Mouse (Mus musculus): ENCODE measurements around the gene Slc16a7. TPM values are rescaled to one million over a fixed set of nuclear protein-coding genes. Genes with fewer than 3 reads are reported as not detected.
A peak's percentile ranks its signal among the peaks of the same experiment; 100 is the strongest.

Gene Slc16a7
- polyA plus RNA-seq, 1 experiment from 2014 or later = 5.5 TPM

DNA sequence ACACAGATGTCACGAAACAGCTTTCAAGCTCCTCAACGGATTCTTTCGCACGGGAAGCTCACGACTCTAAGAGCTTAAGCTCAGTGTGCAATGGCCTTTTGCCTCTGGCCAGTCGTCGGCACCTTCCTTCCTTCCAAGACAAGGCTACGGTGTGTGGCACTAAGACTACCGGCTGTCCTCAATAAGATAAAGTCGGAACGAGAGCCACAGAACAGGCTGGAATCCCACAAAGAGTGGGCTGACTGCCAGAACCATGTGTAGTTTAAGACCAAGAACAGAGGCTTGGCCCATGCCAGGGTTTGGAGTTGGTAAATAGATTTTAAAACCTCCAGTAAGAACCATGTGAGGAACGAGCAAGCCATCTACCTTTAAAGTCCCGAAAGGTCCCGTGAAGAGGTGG, 123.8 kb downstream of the Slc16a7 start:
- peaks cover 10 to 19% of the 10 kb centered on the region in 2 experiments for H3K4me1 ChIP-seq (ENCODE audit: control insufficient read depth in 2 of 2, insufficient read depth in 2 of 2, low read length in 2 of 2)
- no peak overlapping the region for H3K4me3 ChIP-seq (ENCODE audit: control insufficient read depth in 1 of 2, insufficient read depth in 1 of 2, low read depth in 1 of 2, low read length in 2 of 2)
- no peaks in the 10 kb centered on the region for H3K9me3 ChIP-seq (ENCODE audit: control insufficient read depth, low read length)
- H3K27me3 ChIP-seq (ENCODE audit: control insufficient read depth, insufficient read depth, low read length) = no peaks in the 10 kb centered on the region
- no peak for ATAC-seq (ENCODE audit: insufficient number of reproducible peaks, insufficient read depth, low FRiP score, low read depth)
- no peak overlapping the region for H3K9ac ChIP-seq (ENCODE audit: low read length)
- H3K27ac ChIP-seq (replicated peaks in 1 of 2; ENCODE audit: control insufficient read depth in 1 of 2, insufficient read depth in 1 of 2, low read depth in 2 of 2, low read length in 2 of 2) = peak overlapping the region in 1 of 2 experiments; percentile 25; a peak in 1 of 4 replicates
- H3K36me3 ChIP-seq (ENCODE audit: control insufficient read depth, insufficient read depth, low read length) = no peaks in the 10 kb centered on the region
- H3K4me2 ChIP-seq (ENCODE audit: low read length) = peak overlapping the region; percentile 31
- WGBS = 47% methylated on average over 14 of the region's 14 CpGs

- Histone ChIP-seq H3K4me2 (ENCODE audit: low read length) (no peak overlapping the region), H3K36me3 (ENCODE audit: control insufficient read depth, insufficient read depth, low read length) (no peaks in the 10 kb centered on the region), H3K4me1 (ENCODE audit: control insufficient read depth in 2 of 2, insufficient read depth in 2 of 2, low read length in 2 of 2) (peaks cover 10 to 19% of the 10 kb centered on the region in 2 experiments), H3K9ac (ENCODE audit: low read length) (no peak overlapping the region), H3K4me3 (ENCODE audit: control insufficient read depth in 1 of 2, insufficient read depth in 1 of 2, low read depth in 1 of 2, low read length in 2 of 2) (no peak overlapping the region), H3K27me3 (ENCODE audit: control insufficient read depth, insufficient read depth, low read length) (no peaks in the 10 kb centered on the region), H3K9me3 (ENCODE audit: control insufficient read depth, low read length) (no peaks in the 10 kb centered on the region), H3K27ac (replicated peaks in 1 of 2; ENCODE audit: control insufficient read depth in 1 of 2, insufficient read depth in 1 of 2, low read depth in 2 of 2, low read length in 2 of 2) (peak overlapping the region in 1 of 2 experiments; percentile 25; a peak in 1 of 4 replicates)
- 48% methylated on average over 4 of the region's 4 CpGs for WGBS
- ATAC-seq (ENCODE audit: insufficient number of reproducible peaks, insufficient read depth, low FRiP score, low read depth) = peak; percentile 54; the same call in 1 of the 2 replicates
Observed at GRCm38 (mm10) chr10:125264938-125265337, 124.3 kb downstream of the Slc16a7 start.

DNA sequence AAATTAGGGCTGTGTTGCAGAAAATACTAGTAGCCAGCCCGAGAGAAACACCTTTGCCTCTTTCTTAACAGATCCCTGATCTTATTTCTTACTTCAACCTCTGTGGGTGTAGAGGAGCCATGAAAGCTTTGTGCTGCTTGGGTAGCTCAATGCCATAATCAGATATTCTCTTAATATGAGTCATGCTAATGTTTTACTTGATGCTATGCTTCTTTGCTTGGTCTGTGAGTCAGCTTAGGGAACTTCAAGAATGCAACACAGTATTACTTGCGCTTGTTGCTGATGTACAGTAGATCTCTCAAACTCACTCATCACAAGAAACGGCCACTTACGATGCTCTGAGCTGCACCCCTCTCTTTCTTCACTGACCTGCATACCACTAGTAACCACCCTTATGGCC, 133.4 kb downstream of the Slc16a7 start:
- H3K27me3 ChIP-seq (ENCODE audit: control insufficient read depth, insufficient read depth, low read length) = no peaks in the 10 kb centered on the region
- H3K4me1 ChIP-seq (ENCODE audit: control insufficient read depth in 2 of 2, insufficient read depth in 2 of 2, low read length in 2 of 2) = no peaks in the 10 kb centered on the region
- no peak overlapping the region for H3K4me2 ChIP-seq (ENCODE audit: low read length)
- no peak overlapping the region for H3K9ac ChIP-seq (ENCODE audit: low read length)
- no peak for ATAC-seq (ENCODE audit: insufficient number of reproducible peaks, insufficient read depth, low FRiP score, low read depth)
- H3K9me3 ChIP-seq (ENCODE audit: control insufficient read depth, low read length) = no peaks in the 10 kb centered on the region
- no peak overlapping the region for H3K4me3 ChIP-seq (ENCODE audit: control insufficient read depth in 1 of 2, insufficient read depth in 1 of 2, low read depth in 1 of 2, low read length in 2 of 2)
- 89% methylated on average over 4 of the region's 4 CpGs for WGBS
- H3K27ac ChIP-seq (replicated peaks in 1 of 2; ENCODE audit: control insufficient read depth in 1 of 2, insufficient read depth in 1 of 2, low read depth in 2 of 2, low read length in 2 of 2) = no peak overlapping the region
- H3K36me3 ChIP-seq (ENCODE audit: control insufficient read depth, insufficient read depth, low read length) = no peaks in the 10 kb centered on the region

DNA sequence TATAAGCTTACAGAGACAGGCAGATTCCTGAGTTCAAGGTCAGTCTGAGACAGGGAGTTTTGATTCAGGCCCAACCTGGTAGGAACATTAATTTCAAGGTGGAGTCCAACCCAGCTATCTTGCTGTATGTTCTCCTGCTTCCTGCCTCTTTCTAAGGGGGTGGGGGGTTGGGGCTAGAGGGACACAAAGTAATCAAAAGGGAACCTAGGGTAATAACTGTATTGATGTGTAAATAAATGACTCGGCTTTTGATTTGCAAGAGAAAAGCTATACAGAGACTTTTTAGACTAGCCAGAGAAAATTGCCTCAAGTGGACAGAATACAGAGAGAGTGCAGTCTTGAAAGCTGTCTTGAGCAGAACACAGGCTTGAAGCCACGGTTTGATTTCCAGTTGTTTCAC, 174.7 kb downstream of the Slc16a7 start:
- no peaks in the 10 kb centered on the region for H3K36me3 ChIP-seq (ENCODE audit: control insufficient read depth, insufficient read depth, low read length)
- H3K9me3 ChIP-seq (ENCODE audit: control insufficient read depth, low read length) = no peaks in the 10 kb centered on the region
- no peak overlapping the region for H3K27ac ChIP-seq (replicated peaks in 1 of 2; ENCODE audit: control insufficient read depth in 1 of 2, insufficient read depth in 1 of 2, low read depth in 2 of 2, low read length in 2 of 2)
- no peak overlapping the region for H3K9ac ChIP-seq (ENCODE audit: low read length)
- H3K4me2 ChIP-seq (ENCODE audit: low read length) = no peak overlapping the region
- no peaks in the 10 kb centered on the region for H3K4me1 ChIP-seq (ENCODE audit: control insufficient read depth in 2 of 2, insufficient read depth in 2 of 2, low read length in 2 of 2)
- ATAC-seq (ENCODE audit: insufficient number of reproducible peaks, insufficient read depth, low FRiP score, low read depth) = no peak
- no peaks in the 10 kb centered on the region for H3K27me3 ChIP-seq (ENCODE audit: control insufficient read depth, insufficient read depth, low read length)
- H3K4me3 ChIP-seq (ENCODE audit: control insufficient read depth in 1 of 2, insufficient read depth in 1 of 2, low read depth in 1 of 2, low read length in 2 of 2) = no peak overlapping the region
- WGBS = 71% methylated on average over 2 of the region's 2 CpGs

DNA sequence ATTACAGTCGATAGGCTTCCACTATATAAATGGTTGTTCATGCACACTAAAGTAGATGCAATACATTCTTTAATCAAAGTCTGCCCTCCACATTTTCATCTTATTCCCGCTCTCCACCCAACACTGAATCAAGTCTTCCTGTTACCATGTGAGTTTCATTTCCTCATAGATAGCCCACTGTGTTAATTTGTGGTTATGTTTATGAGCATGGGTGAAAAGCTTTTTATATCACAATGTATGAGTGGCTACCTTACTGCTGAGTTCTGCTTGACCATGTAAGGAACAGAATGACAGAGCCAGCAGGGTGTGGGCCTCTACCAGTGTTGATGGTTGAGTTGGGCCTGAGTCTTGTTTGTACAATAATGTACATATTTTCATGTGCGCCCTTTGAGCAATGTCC, 175.5 kb downstream of the Slc16a7 start:
- Histone ChIP-seq H3K4me3 (ENCODE audit: control insufficient read depth in 1 of 2, insufficient read depth in 1 of 2, low read depth in 1 of 2, low read length in 2 of 2) (no peak overlapping the region), H3K27ac (replicated peaks in 1 of 2; ENCODE audit: control insufficient read depth in 1 of 2, insufficient read depth in 1 of 2, low read depth in 2 of 2, low read length in 2 of 2) (no peak overlapping the region), H3K4me1 (ENCODE audit: control insufficient read depth in 2 of 2, insufficient read depth in 2 of 2, low read length in 2 of 2) (no peaks in the 10 kb centered on the region), H3K27me3 (ENCODE audit: control insufficient read depth, insufficient read depth, low read length) (no peaks in the 10 kb centered on the region), H3K4me2 (ENCODE audit: low read length) (no peak overlapping the region), H3K9ac (ENCODE audit: low read length) (no peak overlapping the region), H3K9me3 (ENCODE audit: control insufficient read depth, low read length) (no peaks in the 10 kb centered on the region), H3K36me3 (ENCODE audit: control insufficient read depth, insufficient read depth, low read length) (no peaks in the 10 kb centered on the region)
- 93% methylated on average over 3 of the region's 3 CpGs for WGBS
- no peak for ATAC-seq (ENCODE audit: insufficient number of reproducible peaks, insufficient read depth, low FRiP score, low read depth)

GRCm38 (mm10) chr10:125187544-125187943, 201.7 kb downstream of the Slc16a7 start:
- 66% methylated on average over 5 of the region's 5 CpGs for WGBS
- no peak overlapping the region for H3K4me2 ChIP-seq (ENCODE audit: low read length)
- no peaks in the 10 kb centered on the region for H3K4me1 ChIP-seq (ENCODE audit: control insufficient read depth in 2 of 2, insufficient read depth in 2 of 2, low read length in 2 of 2)
- H3K36me3 ChIP-seq (ENCODE audit: control insufficient read depth, insufficient read depth, low read length) = no peaks in the 10 kb centered on the region
- no peaks in the 10 kb centered on the region for H3K27me3 ChIP-seq (ENCODE audit: control insufficient read depth, insufficient read depth, low read length)
- ATAC-seq (ENCODE audit: insufficient number of reproducible peaks, insufficient read depth, low FRiP score, low read depth) = no peak
- H3K9ac ChIP-seq (ENCODE audit: low read length) = no peak overlapping the region
- no peak overlapping the region for H3K4me3 ChIP-seq (ENCODE audit: control insufficient read depth in 1 of 2, insufficient read depth in 1 of 2, low read depth in 1 of 2, low read length in 2 of 2)
- no peak overlapping the region for H3K27ac ChIP-seq (replicated peaks in 1 of 2; ENCODE audit: control insufficient read depth in 1 of 2, insufficient read depth in 1 of 2, low read depth in 2 of 2, low read length in 2 of 2)
- H3K9me3 ChIP-seq (ENCODE audit: control insufficient read depth, low read length) = no peaks in the 10 kb centered on the region

DNA sequence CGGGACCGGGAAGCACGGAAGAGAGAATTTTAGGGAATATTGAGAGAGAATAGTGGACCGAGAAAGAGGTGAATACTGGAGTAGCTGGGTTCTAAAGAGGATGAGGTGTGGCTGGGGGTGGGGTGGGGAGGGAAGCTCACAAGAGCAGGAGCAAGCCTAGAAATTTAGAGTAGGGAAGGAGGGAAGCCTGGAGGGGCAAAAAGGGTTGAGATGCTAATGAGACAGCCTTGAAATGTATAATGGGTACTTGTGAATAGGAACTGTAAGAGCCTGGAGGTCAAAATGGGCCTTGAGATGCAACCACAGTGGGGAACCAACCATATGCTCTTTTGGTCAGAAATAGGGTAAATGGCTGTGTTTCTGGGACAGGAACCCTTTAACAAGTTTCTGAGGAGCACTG, 203.9 kb downstream of the Slc16a7 start:
- H3K4me3 ChIP-seq (ENCODE audit: control insufficient read depth in 1 of 2, insufficient read depth in 1 of 2, low read depth in 1 of 2, low read length in 2 of 2) = no peak overlapping the region
- WGBS = 80% methylated on average over 4 of the region's 4 CpGs

GRCm38 (mm10) chr10:125184146-125184545, 205.1 kb downstream of the Slc16a7 start:
- Histone ChIP-seq H3K4me3 (ENCODE audit: control insufficient read depth in 1 of 2, insufficient read depth in 1 of 2, low read depth in 1 of 2, low read length in 2 of 2) (no peak overlapping the region), H3K4me2 (ENCODE audit: low read length) (no peak overlapping the region), H3K27me3 (ENCODE audit: control insufficient read depth, insufficient read depth, low read length) (no peaks in the 10 kb centered on the region), H3K9me3 (ENCODE audit: control insufficient read depth, low read length) (no peaks in the 10 kb centered on the region), H3K4me1 (ENCODE audit: control insufficient read depth in 2 of 2, insufficient read depth in 2 of 2, low read length in 2 of 2) (no peaks in the 10 kb centered on the region), H3K27ac (replicated peaks in 1 of 2; ENCODE audit: control insufficient read depth in 1 of 2, insufficient read depth in 1 of 2, low read depth in 2 of 2, low read length in 2 of 2) (no peak overlapping the region), H3K9ac (ENCODE audit: low read length) (no peak overlapping the region), H3K36me3 (ENCODE audit: control insufficient read depth, insufficient read depth, low read length) (no peaks in the 10 kb centered on the region)
- 49% methylated on average over 5 of the region's 5 CpGs for WGBS
- no peak for ATAC-seq (ENCODE audit: insufficient number of reproducible peaks, insufficient read depth, low FRiP score, low read depth)

More for the DNA sequence above, 203.9 kb downstream of the Slc16a7 start:
- H3K27ac ChIP-seq (replicated peaks in 1 of 2; ENCODE audit: control insufficient read depth in 1 of 2, insufficient read depth in 1 of 2, low read depth in 2 of 2, low read length in 2 of 2) = no peak overlapping the region
- no peaks in the 10 kb centered on the region for H3K27me3 ChIP-seq (ENCODE audit: control insufficient read depth, insufficient read depth, low read length)
- H3K9me3 ChIP-seq (ENCODE audit: control insufficient read depth, low read length) = no peaks in the 10 kb centered on the region
- H3K4me1 ChIP-seq (ENCODE audit: control insufficient read depth in 2 of 2, insufficient read depth in 2 of 2, low read length in 2 of 2) = no peaks in the 10 kb centered on the region
- no peak overlapping the region for H3K9ac ChIP-seq (ENCODE audit: low read length)
- ATAC-seq (ENCODE audit: insufficient number of reproducible peaks, insufficient read depth, low FRiP score, low read depth) = no peak
- no peak overlapping the region for H3K4me2 ChIP-seq (ENCODE audit: low read length)
- H3K36me3 ChIP-seq (ENCODE audit: control insufficient read depth, insufficient read depth, low read length) = no peaks in the 10 kb centered on the region

Measured in heart, embryonic 14.5 days (tissue).